Mouse (Mus musculus) neural tube, embryonic 13.5 days (tissue): ENCODE measurements around the gene Rhbdd1. TPM values are rescaled to one million over a fixed set of nuclear protein-coding genes. Genes with fewer than 3 reads are reported as not detected.

ENCODE experiments used
- ATAC-seq: fragments of 200-750 bp; cut with Nextera tagmentation; 2 replicates; pipeline ENCODE4 v1.8.0; 2017; ENCODE audit warnings: low read depth, mild to moderate bottlenecking, moderate TSS enrichment, moderate library complexity
- H3K27ac ChIP-seq: fragments of 300-500 bp; sonication (generic); replicated peaks from 2 replicates; pipeline ENCODE4 v1.5.1; 2015; ENCODE audit warnings: moderate library complexity, mild to moderate bottlenecking, inconsistent platforms
- H3K27me3 ChIP-seq: fragments of 300-500 bp; sonication (generic); 2 replicates; pipeline ENCODE4 v1.6.1; 2015; ENCODE audit warnings: mild to moderate bottlenecking, inconsistent platforms
- H3K36me3 ChIP-seq: fragments of 300-500 bp; sonication (generic); 2 replicates; pipeline ENCODE4 v1.6.1; 2015; ENCODE audit warnings: mild to moderate bottlenecking, inconsistent platforms
- H3K4me1 ChIP-seq: fragments of 300-500 bp; sonication (generic); replicated peaks from 2 replicates; pipeline ENCODE4 v1.6.1; 2015; ENCODE audit warnings: inconsistent platforms
- H3K4me2 ChIP-seq: fragments of 300-500 bp; sonication (generic); 2 replicates; pipeline ENCODE4 v1.6.1; 2015; ENCODE audit warnings: inconsistent platforms, mild to moderate bottlenecking, moderate library complexity
- H3K4me3 ChIP-seq: fragments of 300-500 bp; sonication (generic); 2 replicates; pipeline ENCODE4 v1.5.1; 2015; ENCODE audit warnings: mild to moderate bottlenecking, inconsistent platforms
- H3K9ac ChIP-seq: fragments of 300-500 bp; sonication (generic); 2 replicates; pipeline ENCODE4 v1.6.1; 2015; ENCODE audit warnings: moderate library complexity, mild to moderate bottlenecking, inconsistent platforms
- H3K9me3 ChIP-seq: fragments of 300-500 bp; sonication (generic); 2 replicates; pipeline ENCODE4 v1.6.1; 2016; ENCODE audit warnings: inconsistent platforms
- WGBS: fragments of 180-500 bp; shearing (Covaris S2); methylation state at CpG from one replicate; pipeline ENCODE4 v1.1.7; 2015; 5-methylcytosine and 5-hydroxymethylcytosine counted together
- polyA plus RNA-seq: library from polyadenylated mRNA; unstranded; fragments of >200 nt; fragmentation: Nextera tagmentation; extraction: Ambion mirVana; gene quantifications from 2 replicates; pipeline ENCODE4 v1.2.1, GENCODE M21; 2015

Gene Rhbdd1
- polyA plus RNA-seq, 1 experiment from 2014 or later = 4.1 TPM

- H3K36me3 ChIP-seq = peaks cover 12% of the 10 kb centered on the region
- peaks cover 40% of the 10 kb centered on the region for H3K4me1 ChIP-seq
- 2% methylated on average over 13 of the region's 13 CpGs for WGBS
- H3K4me2 ChIP-seq = peak overlapping the region; percentile 85
- H3K27me3 ChIP-seq = peaks cover 3% of the 10 kb centered on the region; the same call in 1 of the 2 replicates
- H3K9ac ChIP-seq = peak overlapping the region; percentile 83; the same call in 1 of the 2 replicates
- H3K27ac ChIP-seq = peak overlapping the region; percentile 98
- peak; percentile 79 for ATAC-seq
- peak overlapping the region; percentile 69 for H3K4me3 ChIP-seq
- no peaks in the 10 kb centered on the region for H3K9me3 ChIP-seq
Observed at GRCm38 (mm10) chr1:82292771-82293170, 23.5 kb upstream of the Rhbdd1 start.

- Histone ChIP-seq H3K9me3 (no peaks in the 10 kb centered on the region), H3K36me3 (no peaks in the 10 kb centered on the region), H3K4me2 (no peak overlapping the region), H3K27me3 (peaks cover 3% of the 10 kb centered on the region; the same call in 1 of the 2 replicates), H3K4me1 (peaks cover 27% of the 10 kb centered on the region), H3K9ac (no peak overlapping the region), H3K27ac (no peak overlapping the region), H3K4me3 (no peak overlapping the region)
- no peak for ATAC-seq
- WGBS = 11% methylated on average over 6 of the region's 6 CpGs
Observed at GRCm38 (mm10) chr1:82294102-82294501, 22.1 kb upstream of the Rhbdd1 start.

- H3K4me3 ChIP-seq = no peak overlapping the region
- WGBS = 54% methylated on average over 1 of the region's 1 CpGs
- H3K4me2 ChIP-seq = no peak overlapping the region
- no peak overlapping the region for H3K9ac ChIP-seq
- H3K36me3 ChIP-seq = no peaks in the 10 kb centered on the region
- no peaks in the 10 kb centered on the region for H3K9me3 ChIP-seq
- H3K27ac ChIP-seq = no peak overlapping the region
- H3K4me1 ChIP-seq = 0 out of 2 replicates have a peak, but pooled peaks cover 6% of the 10 kb centered on the region
- H3K27me3 ChIP-seq = peaks cover 3% of the 10 kb centered on the region; the same call in 1 of the 2 replicates
- no peak for ATAC-seq
Observed at GRCm38 (mm10) chr1:82298586-82298985, 17.7 kb upstream of the Rhbdd1 start.

GRCm38 (mm10) chr1:82304483-82304882 lies 11.8 kb upstream of the Rhbdd1 start:
- 32% methylated on average over 3 of the region's 3 CpGs for WGBS
- ATAC-seq = peak; percentile 43; the same call in 1 of the 2 replicates
- Histone ChIP-seq H3K9me3 (no peaks in the 10 kb centered on the region), H3K4me2 (no peak overlapping the region), H3K36me3 (no peaks in the 10 kb centered on the region), H3K4me3 (no peak overlapping the region), H3K9ac (no peak overlapping the region), H3K27ac (no peak overlapping the region), H3K27me3 (0 out of 2 replicates have a peak, but pooled peaks cover 2% of the 10 kb centered on the region), H3K4me1 (peaks cover 11% of the 10 kb centered on the region)

- no peaks in the 10 kb centered on the region for H3K9me3 ChIP-seq
- peak; percentile 52 for ATAC-seq
- no peaks in the 10 kb centered on the region; the same call in 1 of the 2 replicates for H3K27me3 ChIP-seq
- peak overlapping the region; percentile 98 for H3K27ac ChIP-seq
- peak overlapping the region; percentile 90 for H3K4me3 ChIP-seq
- no peaks in the 10 kb centered on the region for H3K36me3 ChIP-seq
- peak overlapping the region; percentile 93 for H3K9ac ChIP-seq
- peaks cover 43% of the 10 kb centered on the region for H3K4me1 ChIP-seq
- WGBS = 0% methylated on average over 24 of the region's 26 CpGs
- peak overlapping the region; percentile 81 for H3K4me2 ChIP-seq
Observed at GRCm38 (mm10) chr1:82316746-82317126, 484 bp downstream of the Rhbdd1 start.

- no peaks in the 10 kb centered on the region for H3K9me3 ChIP-seq
- H3K4me3 ChIP-seq = peak overlapping the region; percentile 0; the same call in 1 of the 2 replicates
- peak overlapping the region; percentile 79 for H3K27ac ChIP-seq
- peak; percentile 10; the same call in 1 of the 2 replicates for ATAC-seq
- peaks cover 71% of the 10 kb centered on the region for H3K4me1 ChIP-seq
- 32% methylated on average over 6 of the region's 6 CpGs for WGBS
- H3K4me2 ChIP-seq = peak overlapping the region; percentile 39
- no peaks in the 10 kb centered on the region for H3K36me3 ChIP-seq
- H3K9ac ChIP-seq = peak overlapping the region; percentile 31; the same call in 1 of the 2 replicates
- H3K27me3 ChIP-seq = no peaks in the 10 kb centered on the region
Observed at GRCm38 (mm10) chr1:82320456-82320855, 4.2 kb downstream of the Rhbdd1 start.

- Histone ChIP-seq H3K4me3 (peak overlapping the region; percentile 0; the same call in 1 of the 2 replicates), H3K4me2 (peak overlapping the region; percentile 39), H3K9ac (0 out of 2 replicates have a peak overlapping the region, but pooled peaks have one; percentile 31), H3K36me3 (no peaks in the 10 kb centered on the region), H3K27ac (peak overlapping the region; percentile 79), H3K9me3 (no peaks in the 10 kb centered on the region), H3K4me1 (peaks cover 70% of the 10 kb centered on the region), H3K27me3 (no peaks in the 10 kb centered on the region)
- WGBS = 35% methylated on average over 10 of the region's 10 CpGs
- 0 out of 2 replicates have a peak, but pooled peaks have one; percentile 1 for ATAC-seq
Observed at GRCm38 (mm10) chr1:82320864-82321263, 4.6 kb downstream of the Rhbdd1 start.

- no peaks in the 10 kb centered on the region for H3K36me3 ChIP-seq
- H3K4me3 ChIP-seq = no peak overlapping the region
- no peak for ATAC-seq
- no peak overlapping the region for H3K4me2 ChIP-seq
- WGBS = 72% methylated on average over 1 of the region's 1 CpGs
- no peaks in the 10 kb centered on the region for H3K27me3 ChIP-seq
- 0 out of 2 replicates have a peak overlapping the region, but pooled peaks have one; percentile 79 for H3K27ac ChIP-seq
- H3K9me3 ChIP-seq = no peaks in the 10 kb centered on the region
- peaks cover 67% of the 10 kb centered on the region for H3K4me1 ChIP-seq
- H3K9ac ChIP-seq = no peak overlapping the region
Observed at GRCm38 (mm10) chr1:82321441-82321840, 5.2 kb downstream of the Rhbdd1 start.

- H3K9me3 ChIP-seq = no peaks in the 10 kb centered on the region
- 8% methylated on average over 4 of the region's 4 CpGs for WGBS
- H3K4me3 ChIP-seq = no peak overlapping the region
- no peak overlapping the region for H3K9ac ChIP-seq
- H3K4me2 ChIP-seq = no peak overlapping the region
- no peaks in the 10 kb centered on the region for H3K36me3 ChIP-seq
- H3K4me1 ChIP-seq = peaks cover 50% of the 10 kb centered on the region
- no peaks in the 10 kb centered on the region for H3K27me3 ChIP-seq
- H3K27ac ChIP-seq = peak overlapping the region; percentile 62
- ATAC-seq = no peak
Observed at GRCm38 (mm10) chr1:82324131-82324785, 8.0 kb downstream of the Rhbdd1 start.

GRCm38 (mm10) chr1:82326120-82326519 lies 9.9 kb downstream of the Rhbdd1 start:
- Histone ChIP-seq H3K9ac (no peak overlapping the region), H3K27ac (no peak overlapping the region), H3K36me3 (no peaks in the 10 kb centered on the region), H3K4me1 (peaks cover 40% of the 10 kb centered on the region), H3K27me3 (no peaks in the 10 kb centered on the region), H3K9me3 (no peaks in the 10 kb centered on the region), H3K4me2 (no peak overlapping the region), H3K4me3 (no peak overlapping the region)
- 72% methylated on average over 5 of the region's 5 CpGs for WGBS
- ATAC-seq = no peak

- Histone ChIP-seq H3K36me3 (no peaks in the 10 kb centered on the region), H3K4me3 (no peak overlapping the region)
Observed at GRCm38 (mm10) chr1:82328033-82328775, 12.0 kb downstream of the Rhbdd1 start.

More at GRCm38 (mm10) chr1:82328033-82328775, 12.0 kb downstream of the Rhbdd1 start:
- no peak overlapping the region for H3K27ac ChIP-seq
- H3K4me2 ChIP-seq = no peak overlapping the region
- H3K9ac ChIP-seq = no peak overlapping the region
- H3K27me3 ChIP-seq = no peaks in the 10 kb centered on the region
- 90% methylated on average over 7 of the region's 7 CpGs for WGBS
- H3K9me3 ChIP-seq = no peaks in the 10 kb centered on the region
- peaks cover 29% of the 10 kb centered on the region for H3K4me1 ChIP-seq
- no peak for ATAC-seq
